Mouse (Mus musculus): ENCODE results near the gene Zfp773. TPM values are rescaled to one million over a fixed set of nuclear protein-coding genes. Genes with fewer than 3 reads are reported as not detected.
A peak's percentile ranks its signal among the peaks of the same experiment; 100 is the strongest.
"Not testable (repeated sequence)": the region's sequence is repeated elsewhere in the genome, so short reads cannot be mapped to it uniquely, and the experiment has no call there.

Gene Zfp773
- polyA plus RNA-seq, 2 experiments, result 0.84 to 1.7 TPM

GRCm38 (mm10) chr7:7132751-7133150 lies 3.8 kb downstream of the Zfp773 start:
- TF ChIP-seq POLR2A (IDR thresholded peaks at IDR 0.05; ENCODE audit: borderline replicate concordance, extremely low read depth, insufficient read depth, insufficient read length), result no peak
- no peaks in the 10 kb centered on the region for H3K9me3 ChIP-seq (ENCODE audit: control insufficient read depth, low read length)
- ATAC-seq (ENCODE audit: low FRiP score, low read depth), result no peak
- H3K36me3 ChIP-seq (ENCODE audit: control insufficient read depth, insufficient read depth, low read length), result no peaks in the 10 kb centered on the region
- WGBS, result 77% methylated on average over 8 of the region's 8 CpGs
- H3K4me3 ChIP-seq (replicated peaks; ENCODE audit: low read length), result no peak overlapping the region
- no peak overlapping the region for H3K9ac ChIP-seq (ENCODE audit: low read depth, low read length, severe bottlenecking)
- H3K4me1 ChIP-seq (ENCODE audit: control insufficient read depth, insufficient read depth, low read length), result no peaks in the 10 kb centered on the region; the same call in 1 of the 2 replicates
- H3K4me2 ChIP-seq (replicated peaks; ENCODE audit: low read depth, low read length, severe bottlenecking), result no peak overlapping the region
- H3K27ac ChIP-seq (replicated peaks; ENCODE audit: low read depth, low read length), result no peak overlapping the region
- no peaks in the 10 kb centered on the region for H3K27me3 ChIP-seq (ENCODE audit: control insufficient read depth, insufficient read depth, low read length)
- DNase-seq (ENCODE audit: low spot score), result no peak

GRCm38 (mm10) chr7:7130491-7131124 lies 5.9 kb downstream of the Zfp773 start:
- WGBS, result 90% methylated on average over 14 of the region's 15 CpGs
- not testable (repeated sequence) for H3K27ac ChIP-seq (replicated peaks; ENCODE audit: low read depth, low read length); H3K9me3 ChIP-seq (ENCODE audit: control insufficient read depth, low read length); H3K4me1 ChIP-seq (ENCODE audit: control insufficient read depth, insufficient read depth, low read length); H3K4me3 ChIP-seq (replicated peaks; ENCODE audit: low read length); H3K36me3 ChIP-seq (ENCODE audit: control insufficient read depth, insufficient read depth, low read length); H3K4me2 ChIP-seq (replicated peaks; ENCODE audit: low read depth, low read length, severe bottlenecking); ATAC-seq (ENCODE audit: low FRiP score, low read depth); H3K27me3 ChIP-seq (ENCODE audit: control insufficient read depth, insufficient read depth, low read length); H3K9ac ChIP-seq (ENCODE audit: low read depth, low read length, severe bottlenecking); DNase-seq (ENCODE audit: low spot score)

- DNase-seq (ENCODE audit: low spot score), result no peak
- no peak for ATAC-seq (ENCODE audit: low FRiP score, low read depth)
- Histone ChIP-seq H3K4me1 (ENCODE audit: control insufficient read depth, insufficient read depth, low read length) (no peaks in the 10 kb centered on the region; the same call in 1 of the 2 replicates), H3K36me3 (ENCODE audit: control insufficient read depth, insufficient read depth, low read length) (peaks cover 8% of the 10 kb centered on the region), H3K9ac (ENCODE audit: low read depth, low read length, severe bottlenecking) (peak overlapping the region; percentile 77; the same call in 1 of the 2 replicates), H3K9me3 (ENCODE audit: control insufficient read depth, low read length) (no peaks in the 10 kb centered on the region), H3K27ac (replicated peaks; ENCODE audit: low read depth, low read length) (no peak overlapping the region), H3K4me3 (replicated peaks; ENCODE audit: low read length) (peak overlapping the region; percentile 66), H3K27me3 (ENCODE audit: control insufficient read depth, insufficient read depth, low read length) (no peaks in the 10 kb centered on the region), H3K4me2 (replicated peaks; ENCODE audit: low read depth, low read length, severe bottlenecking) (peak overlapping the region; percentile 62)
- WGBS, result 54% methylated on average over 6 of the region's 6 CpGs
- TF ChIP-seq POLR2A (IDR thresholded peaks at IDR 0.05; ENCODE audit: borderline replicate concordance, extremely low read depth, insufficient read depth, insufficient read length), result no peak
These were observed 15.0 kb downstream of the Zfp773 start for GRCm38 (mm10) chr7:7121602-7121980.

GRCm38 (mm10) chr7:7120921-7121601 lies 15.5 kb downstream of the Zfp773 start, which contains the start of gene Zfp954:
TSS of gene Zfp954 (minus strand) at chr7:7121488.
- Histone ChIP-seq H3K9ac (ENCODE audit: low read depth, low read length, severe bottlenecking) (peak within 1 kb of the TSS; percentile 77), H3K27ac (replicated peaks; ENCODE audit: low read depth, low read length) (peak within 1 kb of the TSS; percentile 63; the same call in 1 of the 2 replicates), H3K36me3 (ENCODE audit: control insufficient read depth, insufficient read depth, low read length) (peaks cover 12% of the 10 kb centered on the region), H3K4me2 (replicated peaks; ENCODE audit: low read depth, low read length, severe bottlenecking) (peak within 1 kb of the TSS; percentile 62), H3K4me1 (ENCODE audit: control insufficient read depth, insufficient read depth, low read length) (no peaks in the 10 kb centered on the region; the same call in 1 of the 2 replicates), H3K27me3 (ENCODE audit: control insufficient read depth, insufficient read depth, low read length) (no peaks in the 10 kb centered on the region), H3K4me3 (replicated peaks; ENCODE audit: low read length) (peak within 1 kb of the TSS; percentile 66), H3K9me3 (ENCODE audit: control insufficient read depth, low read length) (no peaks in the 10 kb centered on the region)
- TF ChIP-seq POLR2A (IDR thresholded peaks at IDR 0.05; ENCODE audit: borderline replicate concordance, extremely low read depth, insufficient read depth, insufficient read length), result 0 out of 2 replicates have a peak, but pooled peaks have one; percentile 17
- ATAC-seq (ENCODE audit: low FRiP score, low read depth) (peak; percentile 94), DNase-seq (ENCODE audit: low spot score) (peak; percentile 89)
- WGBS, result under 1% methylated on average over 30 of the region's 30 CpGs

GRCm38 (mm10) chr7:7118441-7118840 lies 18.1 kb downstream of the Zfp773 start:
- no peak for TF ChIP-seq POLR2A (IDR thresholded peaks at IDR 0.05; ENCODE audit: borderline replicate concordance, extremely low read depth, insufficient read depth, insufficient read length)
- 84% methylated on average over 2 of the region's 2 CpGs for WGBS
- Histone ChIP-seq H3K4me1 (ENCODE audit: control insufficient read depth, insufficient read depth, low read length) (no peaks in the 10 kb centered on the region; the same call in 1 of the 2 replicates), H3K27ac (replicated peaks; ENCODE audit: low read depth, low read length) (no peak overlapping the region), H3K4me3 (replicated peaks; ENCODE audit: low read length) (no peak overlapping the region), H3K4me2 (replicated peaks; ENCODE audit: low read depth, low read length, severe bottlenecking) (no peak overlapping the region), H3K9ac (ENCODE audit: low read depth, low read length, severe bottlenecking) (no peak overlapping the region), H3K9me3 (ENCODE audit: control insufficient read depth, low read length) (no peaks in the 10 kb centered on the region), H3K36me3 (ENCODE audit: control insufficient read depth, insufficient read depth, low read length) (peaks cover 27% of the 10 kb centered on the region), H3K27me3 (ENCODE audit: control insufficient read depth, insufficient read depth, low read length) (no peaks in the 10 kb centered on the region)
- DNase-seq (ENCODE audit: low spot score) (no peak), ATAC-seq (ENCODE audit: low FRiP score, low read depth) (no peak)
